Mouse (Mus musculus): ENCODE measurements at regions not wholly inside any gene's neighbourhood (a gene's known extent, or its start where the extent isn't known, plus 50 kb on each side); places are given as distances from the start of the nearest gene placed in this dataset.

DNA sequence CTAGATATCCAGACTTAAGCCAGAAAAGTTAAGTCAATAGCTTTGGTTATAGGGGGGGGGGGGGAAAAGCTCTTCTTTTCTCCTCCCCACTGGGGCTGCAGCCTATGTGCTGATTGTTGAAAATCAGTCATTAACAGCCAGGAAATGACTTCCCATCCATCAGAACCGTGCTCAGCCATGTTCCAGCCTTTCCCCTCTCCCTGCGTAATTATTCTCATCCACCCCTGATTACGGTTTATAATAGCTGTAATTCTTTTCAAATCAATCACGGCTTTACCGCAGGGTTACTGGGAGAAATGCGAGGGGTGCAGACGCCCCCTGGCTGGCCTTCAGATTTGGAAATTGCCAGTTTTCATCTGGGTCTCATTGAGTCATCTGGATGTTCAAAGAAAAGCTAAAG is 270.8 kb upstream of the Npvf start:
- TF ChIP-seq EP300 (IDR thresholded peaks at IDR 0.05), result no peak
- TF ChIP-seq CTCF (IDR thresholded peaks at IDR 0.05), result no peak

Data from lung, postnatal 0 days (tissue).